Mouse (Mus musculus): ENCODE data around the gene Nr1h3. TPM values are rescaled to one million over a fixed set of nuclear protein-coding genes. Genes with fewer than 3 reads are reported as not detected.

Nr1h3 gene
- polyA plus RNA-seq, 1 experiment from 2014 or later = 1.4 TPM

GRCm38 (mm10) chr2:91217032-91217431, 14.4 kb upstream of the Nr1h3 start:
- Histone ChIP-seq H3K36me3 (ENCODE audit: poor library complexity, severe bottlenecking) (peaks cover 49% of the 10 kb centered on the region), H3K4me3 (no peak overlapping the region), H3K9me3 (replicated peaks) (no peaks in the 10 kb centered on the region), H3K27me3 (no peaks in the 10 kb centered on the region), H3K4me1 (peaks cover 8% of the 10 kb centered on the region; the same call in 1 of the 2 replicates), H3K4me2 (no peak overlapping the region), H3K27ac (no peak overlapping the region), H3K9ac (no peak overlapping the region)
- ATAC-seq = no peak
- WGBS = 52% methylated on average over 4 of the region's 4 CpGs

- Histone ChIP-seq H3K9ac (no peak overlapping the region), H3K4me3 (no peak overlapping the region), H3K27me3 (no peaks in the 10 kb centered on the region), H3K36me3 (ENCODE audit: poor library complexity, severe bottlenecking) (peaks cover 84% of the 10 kb centered on the region), H3K9me3 (replicated peaks) (no peaks in the 10 kb centered on the region), H3K4me2 (no peak overlapping the region), H3K27ac (no peak overlapping the region), H3K4me1 (peaks cover 8% of the 10 kb centered on the region; the same call in 1 of the 2 replicates)
- no peak for ATAC-seq
These were observed 10.7 kb upstream of the Nr1h3 start for GRCm38 (mm10) chr2:91213311-91213710.

- Histone ChIP-seq H3K36me3 (ENCODE audit: poor library complexity, severe bottlenecking) (peaks cover 67% of the 10 kb centered on the region), H3K9ac (no peak overlapping the region), H3K4me3 (no peak overlapping the region), H3K4me2 (no peak overlapping the region), H3K9me3 (replicated peaks) (no peaks in the 10 kb centered on the region), H3K27ac (no peak overlapping the region), H3K27me3 (no peaks in the 10 kb centered on the region), H3K4me1 (peaks cover 25% of the 10 kb centered on the region)
- no peak for ATAC-seq
- WGBS = 91% methylated on average over 9 of the region's 9 CpGs
These were observed 3.7 kb upstream of the Nr1h3 start for GRCm38 (mm10) chr2:91206254-91206775.

- no peaks in the 10 kb centered on the region for H3K9me3 ChIP-seq (replicated peaks)
- peak overlapping the region; percentile 92 for H3K27ac ChIP-seq
- 13% methylated on average over 20 of the region's 20 CpGs for WGBS
- H3K9ac ChIP-seq = peak overlapping the region; percentile 85
- H3K27me3 ChIP-seq = no peaks in the 10 kb centered on the region
- peaks cover 37% of the 10 kb centered on the region for H3K36me3 ChIP-seq (ENCODE audit: poor library complexity, severe bottlenecking)
- no peak for ATAC-seq
- H3K4me3 ChIP-seq = peak overlapping the region; percentile 68
- H3K4me2 ChIP-seq = peak overlapping the region; percentile 78
- H3K4me1 ChIP-seq = peaks cover 25% of the 10 kb centered on the region
These were observed 480 bp upstream of the Nr1h3 start for GRCm38 (mm10) chr2:91202972-91203656.

- WGBS = 82% methylated on average over 3 of the region's 3 CpGs
- Histone ChIP-seq H3K4me2 (no peak overlapping the region), H3K36me3 (ENCODE audit: poor library complexity, severe bottlenecking) (no peaks in the 10 kb centered on the region), H3K4me3 (no peak overlapping the region), H3K9ac (no peak overlapping the region), H3K27me3 (no peaks in the 10 kb centered on the region), H3K4me1 (peaks cover 26% of the 10 kb centered on the region), H3K9me3 (replicated peaks) (no peaks in the 10 kb centered on the region), H3K27ac (no peak overlapping the region)
- ATAC-seq = no peak
These were observed 3.7 kb downstream of the Nr1h3 start for GRCm38 (mm10) chr2:91198888-91199287.

GRCm38 (mm10) chr2:91196577-91197001, 6.0 kb downstream of the Nr1h3 start:
- 71% methylated on average over 3 of the region's 3 CpGs for WGBS
- no peaks in the 10 kb centered on the region for H3K27me3 ChIP-seq
- no peaks in the 10 kb centered on the region for H3K9me3 ChIP-seq (replicated peaks)
- H3K4me1 ChIP-seq = peaks cover 13% of the 10 kb centered on the region
- H3K4me2 ChIP-seq = no peak overlapping the region
- H3K4me3 ChIP-seq = no peak overlapping the region
- ATAC-seq = no peak
- no peak overlapping the region for H3K9ac ChIP-seq
- H3K36me3 ChIP-seq (ENCODE audit: poor library complexity, severe bottlenecking) = no peaks in the 10 kb centered on the region
- H3K27ac ChIP-seq = no peak overlapping the region

GRCm38 (mm10) chr2:91194624-91195332, 7.9 kb downstream of the Nr1h3 start:
- H3K4me2 ChIP-seq = peak overlapping the region; percentile 63
- peak; percentile 86 for ATAC-seq
- peak overlapping the region; percentile 55 for H3K9ac ChIP-seq
- no peaks in the 10 kb centered on the region for H3K27me3 ChIP-seq
- H3K4me3 ChIP-seq = peak overlapping the region; percentile 32
- peaks cover 11% of the 10 kb centered on the region for H3K4me1 ChIP-seq
- H3K27ac ChIP-seq = no peak overlapping the region
- WGBS = under 1% methylated on average over 27 of the region's 27 CpGs
- no peaks in the 10 kb centered on the region for H3K36me3 ChIP-seq (ENCODE audit: poor library complexity, severe bottlenecking)
- H3K9me3 ChIP-seq (replicated peaks) = no peaks in the 10 kb centered on the region

GRCm38 (mm10) chr2:91190501-91190900, 12.1 kb downstream of the Nr1h3 start:
- Histone ChIP-seq H3K9ac (no peak overlapping the region), H3K4me3 (no peak overlapping the region), H3K4me1 (peaks cover 11% of the 10 kb centered on the region), H3K4me2 (no peak overlapping the region), H3K36me3 (ENCODE audit: poor library complexity, severe bottlenecking) (no peaks in the 10 kb centered on the region), H3K27ac (no peak overlapping the region), H3K27me3 (no peaks in the 10 kb centered on the region), H3K9me3 (replicated peaks) (no peaks in the 10 kb centered on the region)
- ATAC-seq = no peak
- WGBS = 90% methylated on average over 16 of the region's 16 CpGs

- H3K27me3 ChIP-seq = no peaks in the 10 kb centered on the region
- H3K4me2 ChIP-seq = no peak overlapping the region
- H3K4me1 ChIP-seq = peaks cover 7% of the 10 kb centered on the region
- H3K27ac ChIP-seq = no peak overlapping the region
- no peak overlapping the region for H3K4me3 ChIP-seq
- H3K36me3 ChIP-seq (ENCODE audit: poor library complexity, severe bottlenecking) = no peaks in the 10 kb centered on the region
- no peak overlapping the region for H3K9ac ChIP-seq
- H3K9me3 ChIP-seq (replicated peaks) = no peaks in the 10 kb centered on the region
- 72% methylated on average over 4 of the region's 4 CpGs for WGBS
- no peak for ATAC-seq
These were observed 15.2 kb downstream of the Nr1h3 start for GRCm38 (mm10) chr2:91187431-91187830.

- Histone ChIP-seq H3K27me3 (no peaks in the 10 kb centered on the region), H3K4me2 (no peak overlapping the region), H3K4me1 (peaks cover 17% of the 10 kb centered on the region), H3K27ac (no peak overlapping the region), H3K9ac (no peak overlapping the region), H3K9me3 (replicated peaks) (no peaks in the 10 kb centered on the region), H3K4me3 (no peak overlapping the region), H3K36me3 (ENCODE audit: poor library complexity, severe bottlenecking) (no peaks in the 10 kb centered on the region)
- no peak for ATAC-seq
- WGBS = 61% methylated on average over 1 of the region's 1 CpGs
These were observed 16.4 kb downstream of the Nr1h3 start for GRCm38 (mm10) chr2:91186208-91186607.

GRCm38 (mm10) chr2:91183711-91184405, 18.8 kb downstream of the Nr1h3 start, which contains the start of gene Madd:
TSS of gene Madd (minus strand) at chr2:91183837.
- H3K4me2 ChIP-seq = peak within 1 kb of the TSS; percentile 80
- H3K27ac ChIP-seq = peak within 1 kb of the TSS; percentile 89
- H3K4me3 ChIP-seq = peak within 1 kb of the TSS; percentile 84
- H3K4me1 ChIP-seq = peaks cover 31% of the 10 kb centered on the region
- H3K9me3 ChIP-seq (replicated peaks) = no peaks in the 10 kb centered on the region
- no peaks in the 10 kb centered on the region for H3K36me3 ChIP-seq (ENCODE audit: poor library complexity, severe bottlenecking)
- peak; percentile 2; the same call in 1 of the 2 replicates for ATAC-seq
- WGBS = 73% methylated on average over 15 of the region's 15 CpGs
- H3K27me3 ChIP-seq = no peaks in the 10 kb centered on the region
- H3K9ac ChIP-seq = peak within 1 kb of the TSS; percentile 85

- peaks cover 4% of the 10 kb centered on the region for H3K36me3 ChIP-seq (ENCODE audit: poor library complexity, severe bottlenecking)
- no peaks in the 10 kb centered on the region for H3K9me3 ChIP-seq (replicated peaks)
- peak overlapping the region; percentile 80 for H3K4me2 ChIP-seq
- H3K9ac ChIP-seq = peak overlapping the region; percentile 85
- no peaks in the 10 kb centered on the region for H3K27me3 ChIP-seq
- peak; percentile 97 for ATAC-seq
- 2% methylated on average over 9 of the region's 9 CpGs for WGBS
- peak overlapping the region; percentile 84 for H3K4me3 ChIP-seq
- peaks cover 31% of the 10 kb centered on the region for H3K4me1 ChIP-seq
- peak overlapping the region; percentile 89 for H3K27ac ChIP-seq
These were observed 19.5 kb downstream of the Nr1h3 start for GRCm38 (mm10) chr2:91183148-91183513.

All from forebrain, embryonic 13.5 days (tissue).